Mouse (Mus musculus) myocyte (in vitro differentiated cells): ENCODE data around the gene Timp3. TPM values are rescaled to one million over a fixed set of nuclear protein-coding genes. Genes with fewer than 3 reads are reported as not detected.
"Not testable (repeated sequence)": the region's sequence is repeated elsewhere in the genome, so short reads cannot be mapped to it uniquely, and the experiment has no call there.

Experiments used
- H3K27me3 ChIP-seq: one replicate; pipeline ENCODE4 v1.6.1; 2011; ENCODE audit not compliant: control insufficient read depth, insufficient read depth, insufficient read length
- H3K36me3 ChIP-seq: one replicate; pipeline ENCODE4 v1.6.1; 2011; ENCODE audit not compliant: control insufficient read depth, insufficient read depth
- H3K4me2 ChIP-seq: one replicate; pipeline ENCODE4 v1.6.1; 2011; ENCODE audit warnings: low read depth, control low read depth
- H3K4me3 ChIP-seq: one replicate; pipeline ENCODE4 v1.5.1; 2011; ENCODE audit warnings: mild to moderate bottlenecking, control low read depth, moderate library complexity
- H3K79me2 ChIP-seq: one replicate; pipeline ENCODE4 v1.6.1; 2011; ENCODE audit not compliant: control insufficient read depth, insufficient read depth
- H3ac ChIP-seq: one replicate; pipeline ENCODE4 v1.6.1; 2011; ENCODE audit not compliant: control insufficient read depth, insufficient read length
- CEBPB ChIP-seq: IDR thresholded peaks from 2 replicates; pipeline ENCODE4 v1.6.1; 2011; ENCODE audit warnings: mild to moderate bottlenecking, moderate library complexity; ENCODE audit not compliant: poor library complexity, insufficient read depth, severe bottlenecking
- E2F4 ChIP-seq: IDR thresholded peaks from one replicate; pipeline ENCODE4 v1.6.1; 2011; ENCODE audit warnings: mild to moderate bottlenecking, control low read depth, moderate library complexity; ENCODE audit not compliant: insufficient read depth
- MAX ChIP-seq: IDR thresholded peaks from one replicate; pipeline ENCODE4 v1.6.1; 2011; ENCODE audit warnings: low read depth, mild to moderate bottlenecking, control low read depth
- MYOD1 ChIP-seq, 3 experiments: IDR thresholded peaks; one replicate each; pipeline ENCODE4 v1.6.1; 2011; ENCODE audit warnings: control low read depth in 2 of 3, low read depth in 2 of 3, mild to moderate bottlenecking in 2 of 3, moderate library complexity in 1 of 3; ENCODE audit not compliant: insufficient read length in 2 of 3, control insufficient read depth in 1 of 3
- MYOG ChIP-seq, 3 experiments: IDR thresholded peaks; one replicate each; pipeline ENCODE4 v1.6.1; 2011; ENCODE audit warnings: control low read depth in 2 of 3, low read depth in 2 of 3, mild to moderate bottlenecking in 2 of 3; ENCODE audit not compliant: insufficient read length in 2 of 3, control insufficient read depth in 1 of 3, insufficient read depth in 1 of 3
- POLR2A ChIP-seq: IDR thresholded peaks from one replicate; pipeline ENCODE4 v1.6.1; 2011; ENCODE audit warnings: low read depth, mild to moderate bottlenecking, control low read depth, moderate library complexity; ENCODE audit not compliant: insufficient read length
- POLR2AphosphoS2 ChIP-seq: IDR thresholded peaks from one replicate; pipeline ENCODE4 v1.6.1; 2011; ENCODE audit warnings: low read depth, control low read depth; ENCODE audit not compliant: insufficient read length
- REST ChIP-seq: IDR thresholded peaks from one replicate; pipeline ENCODE4 v1.6.1; 2011; ENCODE audit warnings: mild to moderate bottlenecking, control low read depth, moderate library complexity; ENCODE audit not compliant: insufficient read depth, insufficient read length
- SRF ChIP-seq: IDR thresholded peaks from one replicate; pipeline ENCODE4 v1.6.1; 2011; ENCODE audit warnings: low read depth; ENCODE audit not compliant: control insufficient read depth, insufficient read length
- TCF12 ChIP-seq: IDR thresholded peaks from one replicate; pipeline ENCODE4 v1.6.1; 2011; ENCODE audit warnings: mild to moderate bottlenecking, control low read depth; ENCODE audit not compliant: poor library complexity, insufficient read depth, severe bottlenecking
- TCF3 ChIP-seq: IDR thresholded peaks from one replicate; pipeline ENCODE4 v1.6.1; 2011; ENCODE audit warnings: low read depth, control low read depth; ENCODE audit not compliant: insufficient read length
- USF1 ChIP-seq: IDR thresholded peaks from one replicate; pipeline ENCODE4 v1.6.1; 2011; ENCODE audit warnings: low read depth, mild to moderate bottlenecking, control low read depth, moderate library complexity
- polyA plus RNA-seq: library from polyadenylated mRNA; unstranded; fragments of >200 nt; fragmentation: generic; extraction: Trizol; gene quantifications from one replicate; pipeline ENCODE4 v1.2.1, GENCODE M21; 2012; ENCODE audit warnings: missing spikeins

The Timp3 gene
- polyA plus RNA-seq, 1 experiment = 18.7 TPM

GRCm38 (mm10) chr10:86376392-86377185, 76.4 kb downstream of the Timp3 start:
- no peaks in the 10 kb centered on the region for H3K36me3 ChIP-seq
- no peak overlapping the region for H3K4me3 ChIP-seq
- H3K4me2 ChIP-seq = peak overlapping the region; percentile 55
- H3K79me2 ChIP-seq = no peaks in the 10 kb centered on the region
- no peak overlapping the region for H3ac ChIP-seq
- peak; percentile 96 for TF ChIP-seq USF1
- no peak for TF ChIP-seq POLR2A
- H3K27me3 ChIP-seq = peaks cover 8% of the 10 kb centered on the region

DNA sequence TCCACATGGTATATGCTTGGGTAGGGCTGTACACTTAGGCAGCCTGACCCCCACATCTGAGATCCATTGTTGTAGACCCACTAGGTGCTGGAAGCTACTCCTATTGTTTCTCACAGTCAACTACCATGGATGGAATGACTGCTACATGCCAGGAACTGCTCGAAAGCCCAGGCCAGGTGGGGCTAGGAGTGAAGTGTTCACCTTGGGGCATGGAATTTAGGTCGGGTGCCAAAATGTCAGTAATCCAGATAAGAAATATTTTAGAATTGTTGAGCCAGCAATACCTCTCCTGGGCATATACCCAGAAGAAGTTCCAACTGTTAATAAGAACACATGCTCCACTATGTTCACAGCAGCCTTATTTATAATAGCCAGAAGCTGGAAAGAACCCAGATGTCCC, 78.6 kb downstream of the Timp3 start:
- H3K4me3 ChIP-seq, H3K79me2 ChIP-seq, H3K27me3 ChIP-seq: not testable (repeated sequence)

DNA sequence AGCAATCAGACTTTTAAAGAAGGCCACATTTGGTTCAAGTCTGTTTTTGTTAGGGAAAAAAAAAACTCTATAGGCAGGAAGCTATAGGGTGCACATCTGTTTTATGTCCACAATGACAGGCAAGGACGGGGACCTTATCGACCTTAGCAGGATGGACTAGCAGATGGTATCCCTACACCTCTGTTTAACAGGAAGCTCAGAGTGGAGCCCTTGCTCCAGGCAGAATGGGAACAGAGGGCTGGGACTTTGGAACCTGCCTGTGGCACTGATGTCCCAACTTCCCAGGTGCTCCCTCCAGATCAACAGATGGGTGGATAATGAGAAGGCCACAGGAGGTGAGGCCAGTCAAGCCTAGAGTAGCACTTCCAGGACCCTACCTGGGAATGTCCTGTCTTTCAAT, 80.5 kb downstream of the Timp3 start:
- no peak overlapping the region for H3K4me2 ChIP-seq
- H3K79me2 ChIP-seq = no peaks in the 10 kb centered on the region
- TF ChIP-seq TCF12 (no peak), USF1 (no peak), TCF3 (no peak), SRF (no peak)
- no peak overlapping the region for H3K4me3 ChIP-seq
- peaks cover 9% of the 10 kb centered on the region for H3K27me3 ChIP-seq
- no peak overlapping the region for H3ac ChIP-seq
- no peaks in the 10 kb centered on the region for H3K36me3 ChIP-seq

More for the DNA sequence above, 78.6 kb downstream of the Timp3 start:
- H3K4me2 ChIP-seq, H3K36me3 ChIP-seq, H3ac ChIP-seq: not testable (repeated sequence)

DNA sequence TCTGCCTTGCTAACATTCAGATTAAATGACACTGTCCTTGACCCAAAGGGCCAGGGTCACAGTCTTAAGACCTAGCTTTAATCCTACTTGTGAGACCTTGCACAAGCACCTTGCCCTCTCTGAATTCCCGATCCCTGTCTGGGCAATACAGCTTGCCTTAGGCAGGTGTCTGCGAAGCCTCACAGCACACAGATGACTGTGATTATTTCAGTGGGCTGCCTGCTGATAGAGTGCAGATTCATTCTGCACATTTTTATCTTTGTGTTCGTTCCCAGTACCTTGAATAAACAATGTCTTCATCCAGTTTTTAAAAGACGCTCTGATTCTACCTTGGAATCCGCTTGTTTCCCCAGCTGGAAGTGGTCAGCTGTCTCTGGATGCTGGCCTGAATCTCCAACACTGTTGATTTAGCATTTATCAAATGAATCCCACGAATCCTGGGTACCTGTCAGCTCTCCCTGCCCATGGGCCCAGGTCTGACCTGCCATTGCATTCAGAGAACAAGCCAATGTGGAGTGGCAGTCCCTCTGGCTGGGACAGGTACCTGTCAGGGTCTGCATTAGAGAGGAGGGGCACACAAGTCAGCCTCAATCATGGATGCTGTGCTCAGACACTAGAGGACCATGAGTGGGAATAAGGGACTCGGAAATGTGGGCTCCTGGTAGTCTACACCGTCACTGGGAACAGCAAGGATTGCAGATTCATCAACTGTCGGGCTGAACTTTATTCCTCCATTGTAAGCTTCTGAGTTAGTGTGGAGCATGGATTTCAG, 81.2 kb downstream of the Timp3 start:
- peaks cover 9% of the 10 kb centered on the region for H3K27me3 ChIP-seq
- H3K36me3 ChIP-seq = no peaks in the 10 kb centered on the region
- no peaks in the 10 kb centered on the region for H3K79me2 ChIP-seq

DNA sequence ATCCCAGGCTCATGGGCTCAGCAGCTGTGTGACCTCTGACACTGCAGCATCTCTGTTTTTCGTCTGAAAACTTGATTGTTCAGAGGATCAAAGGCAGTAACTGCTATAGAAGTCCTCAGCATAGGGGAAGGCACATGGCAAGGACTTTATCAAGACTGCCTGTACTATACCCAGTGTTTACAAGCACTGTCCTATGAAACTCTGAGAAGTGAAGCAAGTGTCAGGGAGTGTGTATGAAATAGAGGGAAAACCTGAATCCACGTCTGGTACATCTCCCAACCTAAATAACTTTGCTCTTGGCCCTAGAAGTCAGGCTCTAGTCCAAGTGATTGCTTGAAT, 81.7 kb downstream of the Timp3 start:
- TF ChIP-seq POLR2AphosphoS2 (no peak), TCF3 (no peak), REST (no peak), E2F4 (no peak), MYOG (IDR thresholded peaks at IDR 0.05; ENCODE audit: control insufficient read depth in 1 of 3, insufficient read depth in 1 of 3, insufficient read length in 2 of 3, low read depth in 2 of 3) (no peak), CEBPB (no peak), USF1 (no peak), SRF (no peak), MYOD1 (IDR thresholded peaks at IDR 0.05; ENCODE audit: control insufficient read depth in 1 of 3, insufficient read length in 2 of 3, low read depth in 2 of 3) (no peak), MAX (no peak)
- Histone ChIP-seq H3K4me3 (no peak overlapping the region), H3K27me3 (peaks cover 9% of the 10 kb centered on the region), H3K79me2 (no peaks in the 10 kb centered on the region), H3ac (no peak overlapping the region), H3K36me3 (no peaks in the 10 kb centered on the region), H3K4me2 (no peak overlapping the region)

More for the DNA sequence above, 81.2 kb downstream of the Timp3 start:
- no peak overlapping the region for H3K4me3 ChIP-seq
- TF ChIP-seq TCF3 = no peak
- no peak for TF ChIP-seq MYOG (IDR thresholded peaks at IDR 0.05; ENCODE audit: control insufficient read depth in 1 of 3, insufficient read depth in 1 of 3, insufficient read length in 2 of 3, low read depth in 2 of 3)
- H3ac ChIP-seq = no peak overlapping the region
- no peak overlapping the region for H3K4me2 ChIP-seq

DNA sequence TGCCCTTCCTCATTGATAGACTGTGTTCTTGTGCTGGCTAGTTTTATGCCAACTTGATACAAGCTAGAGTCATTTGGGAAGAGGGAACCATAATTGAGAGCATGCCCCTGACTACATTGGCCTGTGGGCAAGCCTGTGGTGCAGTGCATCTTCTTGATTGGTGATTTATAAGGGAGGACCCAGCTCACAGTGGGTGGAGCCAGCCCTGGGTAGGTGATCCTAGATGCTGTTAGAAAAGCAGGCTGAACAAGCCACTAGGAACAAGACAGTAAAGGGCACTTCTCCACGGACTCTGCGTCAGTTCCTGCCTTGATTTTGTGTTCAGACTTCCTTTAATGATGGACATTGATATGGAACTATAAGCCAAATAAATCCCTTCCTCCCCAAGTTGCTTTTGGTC, 84.5 kb downstream of the Timp3 start:
- H3ac ChIP-seq = no peak overlapping the region
- H3K4me3 ChIP-seq = no peak overlapping the region
- peaks cover 9% of the 10 kb centered on the region for H3K27me3 ChIP-seq
- no peak for TF ChIP-seq MAX
- no peak for TF ChIP-seq E2F4
- no peak for TF ChIP-seq TCF12
- TF ChIP-seq SRF = no peak
- no peak for TF ChIP-seq MYOG (IDR thresholded peaks at IDR 0.05; ENCODE audit: control insufficient read depth in 1 of 3, insufficient read depth in 1 of 3, insufficient read length in 2 of 3, low read depth in 2 of 3)
- TF ChIP-seq CEBPB = no peak
- TF ChIP-seq USF1 = no peak
- no peak for TF ChIP-seq TCF3
- H3K4me2 ChIP-seq = no peak overlapping the region
- no peaks in the 10 kb centered on the region for H3K36me3 ChIP-seq
- H3K79me2 ChIP-seq = no peaks in the 10 kb centered on the region
